In the genomic region with DNA sequence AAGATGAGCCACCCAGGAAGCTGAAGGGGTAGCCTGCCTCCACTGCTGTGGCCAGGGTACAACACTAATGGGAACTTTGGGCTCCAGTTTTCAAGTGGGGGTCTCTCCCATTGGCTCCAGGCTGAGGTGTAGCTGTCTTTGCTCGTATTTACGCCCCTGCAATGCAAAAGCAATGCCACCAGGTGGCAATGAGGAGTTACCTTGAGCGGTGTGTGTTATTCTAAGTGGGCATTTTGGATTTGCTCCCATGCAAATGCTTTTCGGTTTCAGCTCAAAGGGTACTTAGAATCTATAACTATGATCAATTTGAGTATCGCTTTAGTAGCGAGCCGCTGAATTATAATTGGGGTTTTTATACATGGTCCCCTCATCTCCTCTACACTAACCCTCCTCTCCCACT, we compare ENCODE assay signal across 8 mouse cellular contexts. TPM values are rescaled to one million over a fixed set of nuclear protein-coding genes. Genes with fewer than 3 reads are reported as not detected.
A peak's percentile ranks its signal among the peaks of the same experiment; 100 is the strongest.
DNase-seq lines count a peak whose midpoint lies in the region; ATAC-seq and TF ChIP-seq lines count a peak whose summit lies in the region.

No protein-coding gene starts in this region.

- 53% methylated on average over 7 of the region's 7 CpGs for WGBS in heart, adult 2 months
- WGBS in limb, embryonic 11.5 days: 60% methylated on average over 7 of the region's 7 CpGs

- no peak for TF ChIP-seq POLR2A in heart, adult 2 months (IDR thresholded peaks at IDR 0.05; ENCODE audit: insufficient read depth, low read depth, low read length)

- intact Hi-C loops in heart, adult 2 months (cut with DNase I): loop anchor here (2.0 kb wide), 2 partner anchors 44 to 58 kb away; partner anchors contain the start of gene Spsb4

- no peak overlapping the region for H3K27ac ChIP-seq in heart, adult 2 months
- no peak overlapping the region for H3K27ac ChIP-seq in limb, embryonic 11.5 days (replicated peaks; ENCODE audit: low read depth, low read length)

- no peak for TF ChIP-seq EP300 in heart, adult 2 months (IDR thresholded peaks at IDR 0.05; ENCODE audit: insufficient read depth, low read depth, low read length)

- no peaks in the 10 kb centered on the region for H3K36me3 ChIP-seq in heart, adult 2 months (ENCODE audit: control insufficient read depth, insufficient read depth, low read length)
- H3K36me3 ChIP-seq in limb, embryonic 11.5 days (ENCODE audit: control insufficient read depth, insufficient read depth, low read length): no peaks in the 10 kb centered on the region

- no peaks in the 10 kb centered on the region for H3K27me3 ChIP-seq in heart, adult 2 months (ENCODE audit: control insufficient read depth, insufficient read depth, low read length)
- no peaks in the 10 kb centered on the region for H3K27me3 ChIP-seq in limb, embryonic 11.5 days (ENCODE audit: control insufficient read depth, insufficient read depth, low read length)

- peaks cover 1% of the 10 kb centered on the region for H3K4me1 ChIP-seq in heart, adult 2 months (ENCODE audit: control insufficient read depth, insufficient read depth, low read length)
- H3K4me1 ChIP-seq in limb, embryonic 11.5 days (ENCODE audit: control insufficient read depth, insufficient read depth, low read length): peaks cover 40% of the 10 kb centered on the region

- TF ChIP-seq CTCF in heart, adult 2 months (IDR thresholded peaks at IDR 0.05): peak; percentile 81

- no peak overlapping the region for H3K4me3 ChIP-seq in heart, adult 2 months
- no peak overlapping the region for H3K4me3 ChIP-seq in limb, embryonic 11.5 days (ENCODE audit: low read depth, low read length)

- DNase-seq in heart, adult 2 months: no peak
- no peak for DNase-seq in heart, adult 11 months
- peak; percentile 57 to 67 for DNase-seq in right cerebral cortex, postnatal 10 days (ENCODE audit: low spot score in 2 of 2)
- no peak for DNase-seq in right cerebral cortex, postnatal 36 days (ENCODE audit: low spot score in 2 of 2)
- peak; percentile 76 for DNase-seq in embryo, embryonic 10.5 days (ENCODE audit: low spot score)
- peak; percentile 75 for DNase-seq in limb, embryonic 11.5 days (ENCODE audit: low spot score)
- peak; percentile 67 for DNase-seq in testis, postnatal 10 days (ENCODE audit: low spot score)
- DNase-seq in natural killer cell, adult 2 months (ENCODE audit: low spot score in 2 of 2): no peak

- H3K4me2 ChIP-seq in limb, embryonic 11.5 days (ENCODE audit: low read depth, severe bottlenecking): no peak overlapping the region

- H3K9ac ChIP-seq in heart, adult 2 months (ENCODE audit: low read depth, low read length): no peak overlapping the region
- no peak overlapping the region for H3K9ac ChIP-seq in limb, embryonic 11.5 days (ENCODE audit: low read length)

- H3K79me2 ChIP-seq in heart, adult 2 months (replicated peaks; ENCODE audit: control insufficient read depth, insufficient read depth, low read length): no peaks in the 10 kb centered on the region

- H3K9me3 ChIP-seq in limb, embryonic 11.5 days (ENCODE audit: control insufficient read depth, low read length): no peaks in the 10 kb centered on the region

- no peak for ATAC-seq in limb, embryonic 11.5 days (ENCODE audit: insufficient number of reproducible peaks, low FRiP score, low TSS enrichment, low read depth)

RNA-seq across cellular contexts. Expression of gene Spsb4, which starts 57.6 kb away (rescaled TPM):
- total RNA-seq in heart, adult 2 months (2021): 1 to 10 TPM; 4.2 to 9.1 TPM
- polyA plus RNA-seq in heart, adult 2 months (2012; rRNA removed): 7.2 and 7.6 TPM in 2 replicates
- 44.5 and 45.8 TPM in 2 replicates for polyA plus RNA-seq in limb, embryonic 11.5 days (2014; fragmentation: Nextera tagmentation; extraction: Ambion mirVana)

Comparison
In these comparisons a context has a peak if more than half of its experiments do, and no peak if none do; other contexts are left out.
1. DNase-seq: peak in right cerebral cortex, postnatal 10 days (2 of 2), embryo, embryonic 10.5 days (single experiment), limb, embryonic 11.5 days (single experiment) and testis, postnatal 10 days (single experiment); none in heart, adult 2 months (0 of 2), heart, adult 11 months (single experiment), right cerebral cortex, postnatal 36 days (0 of 2) and natural killer cell, adult 2 months (0 of 2).